Mouse (Mus musculus): Measurements from ENCODE around the gene Cript. TPM values are rescaled to one million over a fixed set of nuclear protein-coding genes. Genes with fewer than 3 reads are reported as not detected.
"Not testable (repeated sequence)": the region's sequence is repeated elsewhere in the genome, so short reads cannot be mapped to it uniquely, and the experiment has no call there.

Gene Cript
- polyA plus RNA-seq, 1 experiment from 2014 or later, result 190 TPM

- WGBS, result 77% methylated on average over 1 of the region's 1 CpGs
- no peak overlapping the region for H3K4me2 ChIP-seq (replicated peaks)
- H3K4me3 ChIP-seq, result no peak overlapping the region
- no peaks in the 10 kb centered on the region for H3K9me3 ChIP-seq (replicated peaks)
- H3K27ac ChIP-seq, result no peak overlapping the region
- H3K4me1 ChIP-seq, result no peaks in the 10 kb centered on the region
- H3K36me3 ChIP-seq, result no peaks in the 10 kb centered on the region
- ATAC-seq (ENCODE audit: low FRiP score), result no peak
- no peaks in the 10 kb centered on the region for H3K27me3 ChIP-seq
- H3K9ac ChIP-seq, result no peak overlapping the region
These were observed 27.1 kb downstream of the Cript start for GRCm38 (mm10) chr17:87052432-87052831.

DNA sequence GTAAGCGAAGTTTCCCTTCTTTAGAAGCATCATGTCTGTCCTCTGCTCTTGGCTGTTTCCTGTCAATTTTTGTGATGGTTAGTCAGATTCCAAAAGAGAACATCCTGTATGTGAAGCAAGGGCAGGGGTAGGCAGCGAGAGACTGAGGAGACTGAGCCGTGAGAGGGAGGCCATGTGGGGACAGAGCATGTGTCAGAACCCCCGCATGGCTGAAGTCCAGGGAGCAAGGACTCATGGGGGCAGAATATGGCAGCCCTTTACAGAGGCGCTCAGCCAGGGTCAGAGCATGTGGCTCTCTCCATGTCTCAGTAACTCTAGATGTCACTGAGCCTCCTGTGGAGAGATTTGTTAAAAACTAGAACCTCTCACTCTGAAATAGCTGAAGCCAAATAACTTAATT is 28.6 kb downstream of the Cript start:
- no peak for ATAC-seq (ENCODE audit: low FRiP score)
- whole genome bisulfite sequencing, result 79% methylated on average over 5 of the region's 5 CpGs
- Histone ChIP-seq H3K4me1 (no peaks in the 10 kb centered on the region), H3K9me3 (replicated peaks) (no peaks in the 10 kb centered on the region), H3K27me3 (no peaks in the 10 kb centered on the region), H3K4me2 (replicated peaks) (no peak overlapping the region), H3K9ac (no peak overlapping the region), H3K27ac (no peak overlapping the region), H3K4me3 (no peak overlapping the region), H3K36me3 (no peaks in the 10 kb centered on the region)

- no peak for ATAC-seq (ENCODE audit: low FRiP score)
These were observed 29.7 kb downstream of the Cript start for GRCm38 (mm10) chr17:87055051-87055459.

DNA sequence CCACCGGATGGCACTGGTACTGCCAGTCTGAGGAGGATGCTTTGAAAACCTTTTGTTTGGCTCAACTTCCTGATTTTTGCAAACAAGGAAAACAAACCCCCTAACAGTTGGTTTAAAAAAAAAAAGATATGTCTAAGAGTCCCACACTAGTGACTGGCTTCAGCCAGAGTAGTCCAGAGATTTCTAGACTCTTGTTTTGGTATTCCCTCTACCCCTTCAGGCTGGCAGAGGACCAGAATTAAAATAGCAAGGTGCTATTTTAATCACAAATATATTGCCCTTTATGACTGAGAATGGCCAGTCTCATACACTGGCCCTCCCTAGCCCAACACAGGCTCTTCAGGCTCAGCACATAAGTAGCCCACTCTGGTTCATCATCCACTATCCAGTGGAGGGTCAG is 30.3 kb downstream of the Cript start:
- no peaks in the 10 kb centered on the region for H3K4me1 ChIP-seq
- 68% methylated on average over 1 of the region's 1 CpGs for WGBS

More at GRCm38 (mm10) chr17:87055051-87055459, 29.7 kb downstream of the Cript start:
- H3K4me3 ChIP-seq, result no peak overlapping the region
- H3K9me3 ChIP-seq (replicated peaks), result no peaks in the 10 kb centered on the region
- no peaks in the 10 kb centered on the region for H3K4me1 ChIP-seq
- no peak overlapping the region for H3K4me2 ChIP-seq (replicated peaks)
- 59% methylated on average over 5 of the region's 5 CpGs for WGBS
- no peaks in the 10 kb centered on the region for H3K36me3 ChIP-seq
- H3K27me3 ChIP-seq, result no peaks in the 10 kb centered on the region
- H3K27ac ChIP-seq, result no peak overlapping the region
- no peak overlapping the region for H3K9ac ChIP-seq

GRCm38 (mm10) chr17:87056761-87057160 is 31.4 kb downstream of the Cript start:
- 91% methylated on average over 7 of the region's 7 CpGs for WGBS
- Histone ChIP-seq H3K4me3 (no peak overlapping the region), H3K4me2 (replicated peaks) (no peak overlapping the region), H3K27ac (no peak overlapping the region), H3K9ac (no peak overlapping the region), H3K4me1 (no peaks in the 10 kb centered on the region), H3K36me3 (no peaks in the 10 kb centered on the region), H3K27me3 (no peaks in the 10 kb centered on the region), H3K9me3 (replicated peaks) (no peaks in the 10 kb centered on the region)
- no peak for ATAC-seq (ENCODE audit: low FRiP score)

More for the DNA sequence above, 30.3 kb downstream of the Cript start:
- no peak overlapping the region for H3K4me2 ChIP-seq (replicated peaks)
- H3K9me3 ChIP-seq (replicated peaks), result no peaks in the 10 kb centered on the region
- H3K27ac ChIP-seq, result no peak overlapping the region
- no peak for ATAC-seq (ENCODE audit: low FRiP score)
- H3K27me3 ChIP-seq, result no peaks in the 10 kb centered on the region
- no peaks in the 10 kb centered on the region for H3K36me3 ChIP-seq
- no peak overlapping the region for H3K9ac ChIP-seq
- H3K4me3 ChIP-seq, result no peak overlapping the region

DNA sequence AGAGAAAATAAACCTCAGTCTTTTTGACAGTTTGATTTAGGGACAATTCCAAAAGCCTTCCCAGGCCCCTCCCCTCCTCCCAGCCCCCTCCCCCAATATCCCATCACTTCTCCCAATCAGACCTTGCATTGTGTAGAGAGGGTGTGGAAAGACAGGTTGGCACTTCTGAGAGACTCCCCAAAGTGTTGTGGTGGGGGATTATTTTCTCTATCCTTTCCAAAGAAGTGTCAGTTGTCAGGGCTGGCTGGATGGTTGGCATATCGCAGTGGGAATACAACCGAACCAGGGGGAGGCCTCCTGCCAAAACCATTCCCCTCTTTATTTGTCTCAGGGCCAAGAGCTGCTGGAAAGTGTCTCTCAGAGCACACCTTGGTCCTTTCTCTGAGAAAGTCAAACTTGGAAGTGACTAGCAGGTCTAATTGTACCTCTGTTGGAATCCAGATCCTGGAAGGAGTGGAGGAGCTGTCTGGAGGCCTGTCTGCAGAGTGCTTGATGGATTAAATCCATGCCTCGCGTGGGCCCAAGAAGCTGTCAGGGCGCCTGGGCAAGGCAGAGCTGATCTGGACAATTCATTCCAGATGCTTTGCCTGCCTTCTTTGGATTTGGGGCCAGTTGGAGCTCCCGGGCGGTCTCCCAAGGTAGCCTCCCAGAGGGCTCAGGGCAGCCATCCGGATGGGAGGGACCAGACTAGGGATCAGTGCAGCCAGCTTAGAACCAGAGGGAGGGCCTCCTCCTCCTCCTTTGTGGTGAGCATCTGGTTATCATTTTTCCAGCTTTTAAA is 32.3 kb downstream of the Cript start:
- 66% methylated on average over 8 of the region's 8 CpGs for WGBS
- no peaks in the 10 kb centered on the region for H3K9me3 ChIP-seq (replicated peaks)
- H3K27ac ChIP-seq, result no peak overlapping the region
- no peak overlapping the region for H3K4me3 ChIP-seq
- no peak overlapping the region for H3K4me2 ChIP-seq (replicated peaks)
- ATAC-seq (ENCODE audit: low FRiP score), result no peak
- no peak overlapping the region for H3K9ac ChIP-seq
- H3K4me1 ChIP-seq, result no peaks in the 10 kb centered on the region
- H3K27me3 ChIP-seq, result no peaks in the 10 kb centered on the region
- no peaks in the 10 kb centered on the region for H3K36me3 ChIP-seq

GRCm38 (mm10) chr17:87062639-87063038 is 37.3 kb downstream of the Cript start:
- Histone ChIP-seq H3K4me2 (replicated peaks) (no peak overlapping the region), H3K27me3 (no peaks in the 10 kb centered on the region), H3K27ac (no peak overlapping the region), H3K36me3 (no peaks in the 10 kb centered on the region), H3K4me3 (no peak overlapping the region), H3K9me3 (replicated peaks) (no peaks in the 10 kb centered on the region), H3K9ac (no peak overlapping the region), H3K4me1 (no peaks in the 10 kb centered on the region)
- WGBS, result 86% methylated on average over 9 of the region's 9 CpGs
- ATAC-seq (ENCODE audit: low FRiP score), result no peak

GRCm38 (mm10) chr17:87063461-87063860 is 38.1 kb downstream of the Cript start:
- Histone ChIP-seq H3K27me3 (no peaks in the 10 kb centered on the region), H3K9me3 (replicated peaks) (no peaks in the 10 kb centered on the region), H3K36me3 (no peaks in the 10 kb centered on the region), H3K4me1 (no peaks in the 10 kb centered on the region), H3K27ac (no peak overlapping the region), H3K9ac (no peak overlapping the region), H3K4me3 (no peak overlapping the region), H3K4me2 (replicated peaks) (no peak overlapping the region)
- 84% methylated on average over 7 of the region's 7 CpGs for WGBS
- no peak for ATAC-seq (ENCODE audit: low FRiP score)

- H3K4me1 ChIP-seq, result no peaks in the 10 kb centered on the region
- H3K36me3 ChIP-seq, result no peaks in the 10 kb centered on the region
- H3K9ac ChIP-seq, result no peak overlapping the region
- H3K4me2 ChIP-seq (replicated peaks), result no peak overlapping the region
- no peaks in the 10 kb centered on the region for H3K27me3 ChIP-seq
- WGBS, result 80% methylated on average over 6 of the region's 6 CpGs
- ATAC-seq (ENCODE audit: low FRiP score), result no peak
- H3K4me3 ChIP-seq, result no peak overlapping the region
- H3K9me3 ChIP-seq (replicated peaks), result no peaks in the 10 kb centered on the region
- no peak overlapping the region for H3K27ac ChIP-seq
These were observed 38.6 kb downstream of the Cript start for GRCm38 (mm10) chr17:87063969-87064368.

DNA sequence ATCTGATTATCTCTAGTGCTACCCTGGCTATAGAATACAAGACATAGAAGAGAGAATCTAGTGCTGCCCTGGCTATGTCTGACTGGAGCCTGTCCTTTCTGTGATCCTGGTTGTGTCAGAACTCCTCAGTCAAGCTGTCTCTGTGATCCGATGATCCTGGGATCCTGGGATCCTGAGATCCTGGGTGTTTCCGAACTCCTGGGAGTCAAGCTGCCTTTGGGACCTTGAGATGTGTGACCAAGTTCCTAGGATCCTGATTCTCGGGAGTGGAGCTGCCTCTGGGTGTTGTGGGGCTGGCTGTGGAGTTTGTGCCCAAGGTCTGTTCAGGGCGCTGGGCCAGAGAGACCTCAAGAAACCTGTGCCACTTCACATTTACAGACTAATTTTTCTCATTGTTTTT is 43.6 kb downstream of the Cript start:
- Histone ChIP-seq H3K36me3 (no peaks in the 10 kb centered on the region), H3K9me3 (replicated peaks) (no peaks in the 10 kb centered on the region), H3K27ac (no peak overlapping the region), H3K27me3 (no peaks in the 10 kb centered on the region), H3K9ac (no peak overlapping the region), H3K4me2 (replicated peaks) (no peak overlapping the region), H3K4me1 (no peaks in the 10 kb centered on the region), H3K4me3 (no peak overlapping the region)
- no peak for ATAC-seq (ENCODE audit: low FRiP score)
- WGBS, result 90% methylated on average over 4 of the region's 4 CpGs

DNA sequence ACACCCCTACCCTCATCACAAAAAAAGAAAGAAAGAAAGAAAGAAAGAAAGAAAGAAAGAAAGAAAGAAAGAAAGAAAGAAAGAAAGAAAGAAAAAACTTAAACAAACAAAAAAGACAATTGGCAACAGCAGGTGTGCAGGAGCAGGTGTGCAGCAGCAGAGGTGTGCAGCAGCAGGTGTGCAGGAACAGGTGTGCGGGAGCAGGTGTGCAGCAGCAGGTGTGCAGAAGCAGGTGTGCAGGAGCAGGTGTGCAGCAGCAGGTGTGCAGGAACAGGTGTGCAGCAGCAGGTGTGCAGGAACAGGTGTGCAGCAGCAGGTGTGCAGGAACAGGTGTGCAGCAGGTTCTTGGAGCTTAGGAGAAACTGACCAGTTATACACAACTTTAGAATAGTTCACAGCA is 46.8 kb downstream of the Cript start:
- H3K27ac ChIP-seq; H3K27me3 ChIP-seq; H3K4me3 ChIP-seq; H3K9ac ChIP-seq; H3K4me1 ChIP-seq; ATAC-seq (ENCODE audit: low FRiP score); H3K36me3 ChIP-seq; H3K4me2 ChIP-seq (replicated peaks); H3K9me3 ChIP-seq (replicated peaks): not testable (repeated sequence)
- WGBS, result 89% methylated on average over 1 of the region's 1 CpGs

DNA sequence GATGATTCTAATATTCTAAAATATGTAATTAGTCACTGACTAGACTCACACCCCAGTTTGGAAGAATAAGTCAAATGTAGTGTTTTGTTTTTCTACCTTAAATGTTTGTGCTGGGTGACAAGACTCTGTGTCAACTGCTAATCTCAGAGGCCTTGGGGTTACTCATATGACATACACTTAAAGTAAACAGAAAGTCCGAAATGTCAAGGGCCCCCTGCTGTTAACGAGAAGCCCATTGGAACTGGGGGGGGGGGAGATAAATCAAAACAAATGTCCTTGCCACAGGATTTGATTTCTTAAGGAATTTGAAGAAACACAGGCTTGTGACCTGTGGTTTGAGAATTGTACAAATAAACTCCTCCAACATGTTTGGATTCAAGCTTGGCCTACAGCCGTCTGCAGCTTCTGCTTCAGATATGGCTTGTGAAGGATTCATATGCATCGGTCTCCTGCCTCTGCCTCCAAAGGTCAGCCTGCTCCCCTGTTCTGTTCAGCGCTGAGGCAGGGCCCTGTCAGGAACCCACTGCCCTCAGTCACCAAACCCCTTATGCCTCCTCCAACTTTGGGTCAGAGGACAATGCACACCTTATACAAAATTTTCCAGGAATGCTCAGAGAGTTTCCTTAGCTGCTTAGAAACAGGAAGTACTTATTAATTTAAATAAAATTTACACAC is 47.6 kb downstream of the Cript start:
- WGBS, result 64% methylated on average over 5 of the region's 5 CpGs
- no peaks in the 10 kb centered on the region for H3K4me1 ChIP-seq
- H3K36me3 ChIP-seq, result no peaks in the 10 kb centered on the region
- no peak overlapping the region for H3K4me2 ChIP-seq (replicated peaks)
- no peaks in the 10 kb centered on the region for H3K27me3 ChIP-seq
- no peak overlapping the region for H3K27ac ChIP-seq
- no peak overlapping the region for H3K4me3 ChIP-seq
- no peak for ATAC-seq (ENCODE audit: low FRiP score)
- H3K9ac ChIP-seq, result no peak overlapping the region
- H3K9me3 ChIP-seq (replicated peaks), result no peaks in the 10 kb centered on the region

DNA sequence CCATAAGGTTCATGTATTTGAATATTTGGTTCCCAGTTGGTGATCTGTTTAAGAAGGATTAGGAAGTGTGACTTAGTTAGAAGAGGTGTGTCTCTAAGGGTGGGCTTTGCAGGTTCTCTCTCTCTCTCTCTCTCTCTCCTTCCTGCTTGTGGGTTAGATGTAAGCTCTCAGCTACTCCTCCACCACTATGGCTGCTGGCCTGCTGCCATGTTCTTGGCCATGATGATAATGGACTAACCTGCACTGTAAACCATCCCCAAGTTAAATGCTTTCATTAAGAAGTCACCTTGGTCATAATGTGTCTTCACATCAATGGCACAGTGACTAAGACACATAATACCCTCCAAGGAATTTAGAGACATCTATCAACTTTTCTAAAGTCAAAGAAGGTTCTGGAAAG is 48.1 kb downstream of the Cript start:
- Histone ChIP-seq H3K27me3 (no peaks in the 10 kb centered on the region), H3K36me3 (no peaks in the 10 kb centered on the region), H3K27ac (no peak overlapping the region), H3K4me1 (no peaks in the 10 kb centered on the region), H3K4me3 (no peak overlapping the region), H3K4me2 (replicated peaks) (no peak overlapping the region), H3K9me3 (replicated peaks) (no peaks in the 10 kb centered on the region), H3K9ac (no peak overlapping the region)
- ATAC-seq (ENCODE audit: low FRiP score), result no peak
